Mouse (Mus musculus) ES-Bruce4 (cell line): Measurements from ENCODE around the gene Pgap3. TPM values are rescaled to one million over a fixed set of nuclear protein-coding genes. Genes with fewer than 3 reads are reported as not detected.

ENCODE experiments used
- H3K27ac ChIP-seq: 2 replicates; pipeline ENCODE4 v1.5.1; 2012; ENCODE audit warnings: low read length, inconsistent platforms; ENCODE audit not compliant: insufficient read depth
- H3K27me3 ChIP-seq: 2 replicates; pipeline ENCODE4 v1.6.1; 2012; ENCODE audit warnings: mild to moderate bottlenecking, low read length, inconsistent platforms; ENCODE audit not compliant: control insufficient read depth, poor library complexity, insufficient read depth, severe bottlenecking
- H3K36me3 ChIP-seq: 2 replicates; pipeline ENCODE4 v1.6.1; 2012; ENCODE audit warnings: inconsistent platforms, mild to moderate bottlenecking, low read length, moderate library complexity; ENCODE audit not compliant: control insufficient read depth, poor library complexity, insufficient read depth, severe bottlenecking
- H3K4me1 ChIP-seq: one replicate; pipeline ENCODE4 v1.8.1; 2011; ENCODE audit warnings: low read length; ENCODE audit not compliant: control insufficient read depth, insufficient read depth
- H3K4me3 ChIP-seq: 2 replicates; pipeline ENCODE4 v1.5.1; 2011; ENCODE audit warnings: low read depth, mild to moderate bottlenecking, low read length
- H3K9ac ChIP-seq: 2 replicates; pipeline ENCODE4 v1.6.1; 2012; ENCODE audit warnings: low read depth, mild to moderate bottlenecking, inconsistent platforms; ENCODE audit not compliant: poor library complexity, severe bottlenecking
- H3K9me3 ChIP-seq: replicated peaks from 2 replicates; pipeline ENCODE4 v1.6.1; 2012; ENCODE audit warnings: mild to moderate bottlenecking, low read length, inconsistent platforms; ENCODE audit not compliant: control insufficient read depth, poor library complexity, insufficient read depth, severe bottlenecking
- CTCF ChIP-seq: IDR thresholded peaks from one replicate; pipeline ENCODE4 v1.8.1; 2011; ENCODE audit warnings: low read depth, low read length
- EP300 ChIP-seq: IDR thresholded peaks from 2 replicates; pipeline ENCODE4 v1.6.1; 2011; ENCODE audit warnings: low read depth, low read length; ENCODE audit not compliant: insufficient read depth
- POLR2A ChIP-seq: IDR thresholded peaks from one replicate; pipeline ENCODE4 v1.8.1; 2011; ENCODE audit warnings: low read length; ENCODE audit not compliant: insufficient read depth
- polyA plus RNA-seq: library from polyadenylated mRNA; stranded (reverse); fragments of >200 nt; gene quantifications from 2 replicates; pipeline ENCODE4 v1.2.4, GENCODE M21; 2011; ENCODE audit warnings: low read depth; ENCODE audit not compliant: missing spikeins, insufficient read depth, insufficient read length

Pgap3 gene
- polyA plus RNA-seq, 1 experiment: 5.0 TPM

- Histone ChIP-seq H3K9ac (no peak overlapping the region), H3K36me3 (no peaks in the 10 kb centered on the region), H3K4me1 (peaks cover 5% of the 10 kb centered on the region), H3K9me3 (no peaks in the 10 kb centered on the region), H3K27ac (no peak overlapping the region), H3K27me3 (no peaks in the 10 kb centered on the region), H3K4me3 (no peak overlapping the region)
- no peak for TF ChIP-seq EP300
Observed at GRCm38 (mm10) chr11:98406621-98407020, 6.3 kb upstream of the Pgap3 start.

- no peak overlapping the region for H3K27ac ChIP-seq
- no peaks in the 10 kb centered on the region for H3K4me1 ChIP-seq
- peak overlapping the region; percentile 64 for H3K9ac ChIP-seq
- H3K36me3 ChIP-seq: no peaks in the 10 kb centered on the region
- H3K9me3 ChIP-seq: no peaks in the 10 kb centered on the region
- H3K27me3 ChIP-seq: no peaks in the 10 kb centered on the region
- no peak overlapping the region; the same call in 1 of the 2 replicates for H3K4me3 ChIP-seq
- TF ChIP-seq CTCF (no peak), EP300 (no peak), POLR2A (no peak)
Observed at GRCm38 (mm10) chr11:98400816-98401215, 526 bp upstream of the Pgap3 start.

- H3K27me3 ChIP-seq: no peaks in the 10 kb centered on the region
- H3K9me3 ChIP-seq: no peaks in the 10 kb centered on the region
- no peaks in the 10 kb centered on the region for H3K4me1 ChIP-seq
- H3K27ac ChIP-seq: no peak overlapping the region
- TF ChIP-seq EP300 (no peak), CTCF (no peak), POLR2A (no peak)
- H3K9ac ChIP-seq: no peak overlapping the region
- no peaks in the 10 kb centered on the region for H3K36me3 ChIP-seq
- H3K4me3 ChIP-seq: no peak overlapping the region
Observed at GRCm38 (mm10) chr11:98397946-98398345, 2.3 kb downstream of the Pgap3 start.

DNA sequence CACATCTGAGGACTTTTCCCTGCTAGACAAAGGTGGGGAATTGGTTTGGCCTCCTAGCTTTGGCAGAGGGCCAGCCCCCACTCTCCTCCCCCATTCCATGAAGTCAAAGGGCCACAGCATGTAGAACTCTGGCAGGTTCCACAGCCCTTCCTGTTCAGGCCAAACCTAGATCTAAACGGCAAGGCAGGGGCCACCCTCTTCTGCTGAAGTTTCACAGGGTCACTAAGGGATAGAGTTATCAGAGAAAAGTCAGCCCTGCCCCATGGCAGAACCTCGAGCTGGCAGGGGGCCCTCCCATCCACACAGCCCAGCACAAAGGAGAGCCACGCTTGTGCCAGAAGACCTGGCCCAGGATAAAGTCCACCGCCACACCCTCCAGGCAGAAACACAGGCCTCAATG is 5.2 kb downstream of the Pgap3 start:
- Histone ChIP-seq H3K9ac (no peak overlapping the region), H3K27me3 (no peaks in the 10 kb centered on the region), H3K4me1 (no peaks in the 10 kb centered on the region), H3K9me3 (no peaks in the 10 kb centered on the region), H3K27ac (no peak overlapping the region), H3K4me3 (no peak overlapping the region), H3K36me3 (no peaks in the 10 kb centered on the region)
- TF ChIP-seq CTCF (no peak), POLR2A (no peak), EP300 (no peak)

GRCm38 (mm10) chr11:98394301-98394700 is 6.0 kb downstream of the Pgap3 start:
- TF ChIP-seq CTCF (no peak), POLR2A (no peak), EP300 (no peak)
- no peak overlapping the region for H3K4me3 ChIP-seq
- H3K9me3 ChIP-seq: no peaks in the 10 kb centered on the region
- H3K9ac ChIP-seq: no peak overlapping the region
- H3K36me3 ChIP-seq: no peaks in the 10 kb centered on the region
- no peaks in the 10 kb centered on the region for H3K4me1 ChIP-seq
- H3K27me3 ChIP-seq: no peaks in the 10 kb centered on the region
- H3K27ac ChIP-seq: no peak overlapping the region

GRCm38 (mm10) chr11:98393317-98393716 is 7.0 kb downstream of the Pgap3 start:
- no peaks in the 10 kb centered on the region for H3K36me3 ChIP-seq
- H3K9me3 ChIP-seq: no peaks in the 10 kb centered on the region
- H3K27me3 ChIP-seq: no peaks in the 10 kb centered on the region
- TF ChIP-seq POLR2A (no peak), CTCF (no peak), EP300 (no peak)
- no peak overlapping the region for H3K4me3 ChIP-seq
- no peaks in the 10 kb centered on the region for H3K4me1 ChIP-seq
- H3K9ac ChIP-seq: no peak overlapping the region
- H3K27ac ChIP-seq: no peak overlapping the region
